Mouse (Mus musculus) ZHBTc4 (cell line): Measurements from ENCODE around the gene Ptges.

ENCODE experiments used
- DNase-seq: peaks from one replicate; pipeline ENCODE4 v3.0.0-alpha.2; 2011; ENCODE audit warnings: low read depth, low spot score

The Ptges gene

GRCm38 (mm10) chr2:30850581-30850980, 79.1 kb downstream of the Ptges start:
- DNase-seq = no peak

DNA sequence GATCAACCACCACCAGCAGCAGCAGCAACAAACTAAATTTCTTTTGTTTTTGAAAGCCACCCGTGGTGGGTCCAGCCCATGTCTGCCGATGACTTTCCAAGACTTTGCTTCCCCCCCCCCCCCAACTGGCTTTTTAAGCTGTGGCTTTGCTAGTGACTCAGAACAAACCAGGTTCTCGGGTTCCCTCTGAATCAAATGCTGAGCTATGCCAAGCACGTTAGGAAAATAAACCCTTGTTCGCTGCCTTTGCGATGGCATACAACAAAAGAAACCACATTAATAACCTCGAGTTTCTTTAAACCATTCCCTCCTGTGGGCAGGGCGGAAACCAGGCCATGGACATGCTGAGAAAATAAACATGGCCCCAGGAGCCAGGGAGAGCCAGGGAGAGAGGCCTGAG, 81.5 kb downstream of the Ptges start:
- no peak for DNase-seq

DNA sequence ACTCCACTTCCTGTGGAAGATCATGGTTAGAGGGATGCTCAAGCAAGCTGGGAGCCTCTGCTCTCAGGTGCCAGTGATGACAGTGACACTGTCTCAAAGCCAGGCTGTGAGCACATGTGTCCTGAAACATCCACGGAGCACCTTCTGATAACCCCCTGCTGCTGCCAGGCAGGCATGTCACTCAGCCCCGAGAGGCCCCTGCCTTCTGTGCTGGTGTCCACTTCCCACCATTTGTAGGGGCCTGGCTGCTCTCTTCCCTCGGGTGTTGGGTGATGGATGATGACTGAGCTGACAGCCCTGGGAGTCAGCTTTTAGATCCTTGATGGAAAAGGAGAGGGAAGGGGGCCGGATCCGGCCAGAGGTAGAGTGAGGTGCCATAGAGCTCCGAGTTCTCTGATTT, 82.9 kb downstream of the Ptges start:
- DNase-seq = no peak

DNA sequence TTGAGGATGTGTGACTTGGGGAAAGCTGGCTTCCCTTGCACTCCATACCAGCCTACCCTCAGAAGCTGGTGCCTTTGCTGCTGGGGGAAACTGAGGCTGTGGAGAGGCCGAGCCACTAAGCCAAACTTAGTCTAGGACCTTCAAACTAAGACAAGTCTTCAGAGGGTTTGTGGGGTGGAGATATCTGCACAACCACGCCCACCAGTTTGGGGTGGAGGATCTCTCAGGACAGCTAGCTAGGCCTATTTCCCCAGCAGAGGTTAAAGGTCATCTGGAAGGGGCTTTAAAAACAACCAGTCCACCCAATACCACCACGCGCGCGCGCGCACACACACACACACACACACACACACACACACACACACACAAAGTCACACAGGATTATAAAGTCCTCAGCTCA, 83.4 kb downstream of the Ptges start:
- peak; percentile 56 for DNase-seq

DNA sequence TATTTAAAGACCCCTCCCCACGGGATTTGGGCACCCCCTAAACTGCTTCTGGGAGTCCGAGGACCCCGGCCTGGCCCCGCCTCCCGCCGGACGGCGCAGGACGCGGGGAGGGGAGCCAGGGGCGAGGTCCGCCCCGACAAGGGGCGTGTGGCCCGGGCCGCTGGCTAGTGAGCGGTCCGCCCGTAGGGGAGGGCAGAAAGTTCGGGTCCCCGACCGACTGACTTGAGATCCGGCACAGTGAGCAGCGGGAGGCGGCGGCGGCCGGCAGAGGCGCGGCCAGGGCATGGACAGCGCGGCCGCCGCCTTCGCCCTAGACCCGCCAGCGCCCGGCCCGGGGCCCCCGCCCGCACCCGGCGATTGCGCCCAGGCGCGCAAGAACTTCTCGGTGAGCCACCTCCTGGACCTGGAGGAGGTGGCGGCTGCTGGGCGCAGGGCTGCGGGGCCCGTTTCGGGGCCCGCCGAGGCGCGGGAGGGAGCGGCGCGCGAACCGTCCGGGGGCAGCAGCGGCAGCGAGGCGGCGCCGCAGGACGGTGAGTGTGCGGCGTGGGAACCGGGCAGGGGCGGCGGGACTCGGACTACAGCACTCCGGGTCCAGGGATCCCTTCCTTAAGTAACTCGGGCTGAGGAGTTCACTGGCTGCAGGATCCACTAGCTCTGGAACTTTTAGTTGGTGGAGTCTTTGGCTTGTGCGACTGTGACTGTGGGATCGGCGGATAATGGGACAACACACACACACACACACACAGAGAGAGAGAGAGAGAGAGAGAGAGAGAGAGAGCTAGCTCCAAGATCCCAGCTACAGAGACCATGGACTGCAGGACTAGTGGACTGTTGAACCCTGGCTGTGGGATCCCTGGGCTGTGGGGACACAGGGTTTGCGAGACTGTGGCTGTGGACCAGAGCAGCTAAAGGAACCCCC, 84.3 kb downstream of the Ptges start:
- no peak for DNase-seq

DNA sequence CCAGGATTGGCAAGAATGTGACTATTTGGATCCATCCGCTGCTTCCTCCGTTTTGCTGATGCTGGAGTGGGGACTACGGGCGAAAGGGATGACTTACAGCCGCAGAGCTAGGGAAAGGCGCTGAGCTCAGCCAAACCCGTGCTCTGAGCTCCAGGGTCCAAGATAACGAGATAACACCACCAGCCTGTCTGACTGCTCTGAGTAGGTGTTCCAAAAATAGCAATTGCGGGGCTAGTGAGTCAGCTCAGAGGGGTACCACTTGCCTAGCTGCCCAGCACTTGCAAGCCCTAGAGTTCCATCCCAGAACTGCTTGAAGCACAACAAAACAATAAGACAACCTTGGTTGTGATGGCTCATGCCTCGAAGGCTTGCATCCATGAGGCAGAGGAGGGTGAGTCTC, 87.0 kb downstream of the Ptges start:
- DNase-seq = no peak
